Mouse (Mus musculus): ENCODE measurements around the gene Rbpms2.

DNA sequence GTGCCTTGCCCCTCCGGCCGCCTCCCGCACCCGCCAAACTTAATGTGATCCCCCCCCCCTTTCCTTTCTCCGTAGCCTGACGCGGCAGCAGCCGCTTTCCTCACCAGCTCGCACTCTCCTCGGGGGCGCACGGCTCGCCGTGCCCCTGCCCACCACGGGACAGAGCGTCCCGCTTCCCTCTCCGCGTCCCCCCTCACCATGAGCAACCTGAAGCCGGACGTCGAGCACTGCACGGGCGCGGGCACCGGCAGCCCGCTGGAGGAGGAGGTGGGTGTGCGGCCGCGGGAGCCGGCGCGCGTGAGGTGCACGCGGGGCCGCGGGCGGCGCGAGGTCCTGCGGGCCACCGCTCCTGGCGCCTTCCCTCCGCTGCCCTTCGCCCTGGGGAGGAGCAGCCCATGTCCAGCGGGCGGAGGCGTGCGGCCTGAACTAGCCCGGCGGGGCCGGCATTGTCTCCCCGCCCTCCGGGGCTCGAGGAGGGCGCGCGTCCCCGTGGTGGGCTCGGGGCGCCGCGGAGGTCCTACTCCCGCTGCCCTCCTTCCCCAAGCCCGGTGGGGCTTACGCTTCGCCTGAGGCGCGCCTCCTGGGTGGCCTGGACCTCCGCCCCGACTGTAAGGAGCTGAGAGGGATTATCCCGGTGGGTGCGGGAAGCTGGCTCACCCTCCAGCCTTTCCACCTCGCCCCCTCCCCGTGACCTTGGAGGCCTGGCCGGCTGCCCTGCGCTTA, 1.3 kb downstream of the Rbpms2 start:
- TF ChIP-seq POLR2A (IDR thresholded peaks at IDR 0.05; ENCODE audit: borderline replicate concordance, insufficient read depth, low read length): no peak
- no peak for TF ChIP-seq CTCF (IDR thresholded peaks at IDR 0.05; ENCODE audit: borderline replicate concordance, insufficient read depth, low read depth, low read length)
